Mouse (Mus musculus) cerebellum, adult 9-10 months (tissue): ENCODE results near the gene Olfr228.
"Not testable (repeated sequence)": the region's sequence is repeated elsewhere in the genome, so short reads cannot be mapped to it uniquely, and the experiment has no call there.

Experiments
- DNase-seq: peaks from one replicate; pipeline ENCODE4 v3.0.0; 2022

Gene Olfr228

GRCm38 (mm10) chr2:86487286-86487685, at the start of gene Olfr228:
TSS of gene Olfr228 (minus strand) at chr2:86487386.
- DNase-seq: no peak

- no peak for DNase-seq
Observed at GRCm38 (mm10) chr2:86530991-86531390, 43.8 kb upstream of the Olfr228 start.

GRCm38 (mm10) chr2:86508161-86508560, 21.0 kb upstream of the Olfr228 start, which contains the start of gene Olfr1076:
TSS of gene Olfr1076 (plus strand) at chr2:86508461.
- DNase-seq: no peak

- DNase-seq: peak; percentile 26
Observed at GRCm38 (mm10) chr2:86464442-86465109, 22.6 kb downstream of the Olfr228 start.

GRCm38 (mm10) chr2:86460434-86460833, 26.8 kb downstream of the Olfr228 start:
- DNase-seq: no peak

- DNase-seq: no peak
Observed at GRCm38 (mm10) chr2:86456169-86456568, 31.0 kb downstream of the Olfr228 start, which contains the start of gene Olfr1066. TSS of gene Olfr1066 (minus strand) at chr2:86456269.

- not testable (repeated sequence) for DNase-seq
Observed at GRCm38 (mm10) chr2:86450491-86450890, 36.7 kb downstream of the Olfr228 start, which contains the start of gene Olfr1065. TSS of gene Olfr1065 (minus strand) at chr2:86450591.

GRCm38 (mm10) chr2:86442101-86442500, 45.1 kb downstream of the Olfr228 start:
- not testable (repeated sequence) for DNase-seq
